Mouse (Mus musculus) kidney, postnatal 4 days (tissue): ENCODE results near the gene Smarca1.

Source experiments
- DNase-seq, 2 experiments: peaks; one replicate each; pipeline ENCODE4 v3.0.0; 2021; ENCODE audit warnings: mixed read lengths in 2 of 2

The Smarca1 gene

GRCm38 (mm10) chrX:47760212-47760611 lies 132.6 kb downstream of the Smarca1 start:
- no peak for DNase-seq
